Mouse (Mus musculus) embryo, embryonic 9.5 days (tissue): ENCODE measurements around the gene Epha4.

Source experiments
- DNase-seq: peaks from one replicate; pipeline ENCODE4 v3.0.0-alpha.2; 2017; ENCODE audit errors: extremely low spot score

The Epha4 gene

DNA sequence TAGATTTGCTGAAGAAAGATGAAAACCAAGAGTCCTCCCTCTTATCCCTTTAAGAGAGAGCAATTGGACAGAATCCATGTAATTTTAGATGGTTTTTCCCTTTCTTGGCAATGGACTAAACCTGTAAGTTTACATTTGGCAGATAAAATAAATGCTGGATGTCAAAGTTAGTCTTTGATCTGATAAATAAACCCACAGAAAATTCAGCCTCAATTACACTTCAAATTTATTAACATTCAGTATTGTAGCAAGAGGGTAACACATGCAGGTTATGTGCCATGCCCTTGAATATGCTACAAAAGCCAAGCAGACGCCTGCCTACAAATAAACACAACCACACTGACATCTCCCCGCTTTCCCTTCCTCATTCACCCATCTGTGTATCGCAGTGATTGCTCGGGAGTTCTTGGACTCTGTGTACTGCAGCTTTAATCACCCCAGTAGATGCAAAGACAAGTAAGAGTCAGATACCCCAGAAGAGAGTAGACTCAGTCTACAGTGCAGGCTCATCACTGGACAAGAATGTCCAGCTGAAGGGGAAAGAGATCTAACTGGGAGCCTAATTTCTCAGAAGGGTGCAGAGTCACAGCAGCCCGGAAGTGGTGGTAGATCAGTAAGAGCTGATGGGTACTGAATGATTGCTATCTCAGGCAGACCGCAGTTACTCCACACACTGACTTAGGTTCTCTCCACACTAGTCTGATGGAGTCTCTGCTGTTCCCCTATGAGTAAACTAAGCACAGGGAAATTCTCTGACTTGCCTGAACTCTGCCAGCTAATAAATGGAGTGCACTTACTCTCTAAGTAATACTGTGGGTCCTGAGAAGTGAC lies 29.9 kb downstream of the Epha4 start:
- no peak for DNase-seq

DNA sequence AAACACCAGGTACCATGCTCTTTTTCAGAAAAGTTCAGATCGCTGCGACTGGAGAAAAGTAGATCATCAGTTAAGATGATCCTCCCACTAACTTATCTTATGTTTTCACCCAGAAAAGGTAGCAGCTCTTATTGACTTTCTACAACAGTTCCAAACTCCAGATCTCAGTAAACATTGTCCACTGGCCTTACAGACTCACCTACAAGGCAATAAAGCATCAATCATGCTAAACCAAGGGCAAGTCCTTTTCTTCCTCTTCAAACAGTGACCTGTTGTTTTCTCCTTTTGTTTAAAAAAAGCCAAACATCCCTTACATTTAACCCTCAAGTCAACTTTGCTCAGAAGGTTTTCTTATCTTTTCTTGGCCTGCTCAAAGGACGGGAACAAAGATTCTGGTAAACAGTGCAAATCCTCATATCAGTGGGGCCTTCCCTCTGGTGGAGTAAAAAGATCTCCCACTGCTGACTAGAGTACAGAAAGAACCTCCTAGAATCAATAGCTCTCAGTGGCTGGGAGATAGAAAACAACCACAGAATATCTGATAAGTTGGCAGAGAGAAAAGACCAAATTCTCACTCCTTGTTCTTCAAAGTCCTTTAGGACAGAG lies 39.0 kb downstream of the Epha4 start:
- no peak for DNase-seq

DNA sequence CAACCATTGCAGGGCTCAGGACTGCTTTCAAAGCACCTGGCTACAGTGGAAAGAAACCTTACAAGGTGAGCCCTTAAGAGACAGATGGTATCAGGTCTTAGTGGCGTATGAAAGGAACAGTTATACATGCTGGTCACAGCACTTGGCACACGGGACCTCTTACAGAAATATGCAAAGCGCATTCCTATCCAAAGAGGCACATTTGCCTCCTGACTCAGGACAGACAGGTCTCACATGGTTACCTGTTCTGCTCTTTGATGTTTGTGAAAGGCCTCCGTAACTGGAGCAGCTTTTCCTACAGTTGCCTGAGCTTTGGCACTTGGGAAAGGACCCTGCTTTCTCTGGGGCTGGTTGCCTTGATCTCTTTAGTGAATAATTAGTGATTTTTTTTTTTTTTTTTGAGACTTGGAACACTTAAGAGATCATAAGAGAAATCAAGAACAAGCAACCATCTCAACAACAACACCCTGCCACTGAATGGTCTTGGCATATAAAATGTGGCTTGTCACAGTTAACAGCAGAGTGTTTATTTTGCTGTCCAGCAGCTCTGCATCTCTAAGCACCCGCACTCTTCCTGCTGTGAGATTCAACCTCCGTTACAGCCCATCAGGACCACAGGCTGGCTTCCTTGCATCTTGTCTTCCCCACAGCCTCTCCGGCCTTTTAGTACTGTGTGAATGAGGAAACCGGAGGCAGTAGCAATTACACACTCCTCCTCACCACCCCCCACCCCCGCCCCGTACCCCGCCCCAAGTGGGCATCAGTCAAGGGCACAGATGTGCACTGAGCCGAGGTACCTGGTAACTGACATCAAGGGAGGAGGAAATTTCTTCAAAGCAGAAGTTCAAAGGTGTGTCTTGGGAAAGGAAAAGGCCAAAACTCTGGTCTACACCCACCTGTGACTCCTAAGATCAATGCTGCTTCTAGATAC lies 41.2 kb downstream of the Epha4 start:
- DNase-seq = no peak

DNA sequence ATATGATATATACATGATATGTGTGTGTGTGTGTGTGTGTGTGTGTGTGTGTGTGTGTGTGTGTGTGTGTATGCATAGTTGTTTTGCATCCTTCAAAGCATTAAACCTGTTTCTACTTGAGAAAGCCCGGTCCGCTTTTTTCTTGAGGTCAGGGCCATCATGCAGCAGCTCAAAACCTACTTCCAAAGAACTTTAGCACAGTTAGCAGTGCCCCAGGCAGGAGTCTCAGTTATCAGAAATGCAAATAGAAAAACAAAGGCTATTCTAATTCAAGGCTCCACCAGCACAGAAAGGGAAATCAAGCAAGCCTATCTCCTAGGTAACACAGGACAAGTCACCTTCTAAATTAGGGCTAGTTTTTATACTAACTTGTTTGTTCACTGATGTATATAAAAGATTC lies 42.3 kb downstream of the Epha4 start:
- no peak for DNase-seq

DNA sequence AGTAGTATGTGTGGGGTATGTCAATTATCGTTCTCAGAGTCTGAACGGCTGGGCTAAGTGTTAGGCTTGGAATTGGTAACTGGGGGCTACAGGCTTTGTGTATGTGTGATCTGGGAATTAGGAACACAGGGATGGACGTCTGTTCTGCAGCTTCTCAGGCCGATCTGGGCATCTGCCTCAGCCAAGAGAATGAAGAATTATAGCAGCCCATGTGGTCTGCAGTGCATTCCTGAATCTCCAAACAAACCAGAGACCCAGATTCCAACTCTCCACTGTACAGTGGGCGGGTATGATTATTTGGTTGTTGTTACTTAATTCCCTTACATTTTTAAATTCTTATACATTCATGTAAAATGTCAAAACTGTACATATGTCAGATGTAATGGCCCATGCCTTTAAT lies 43.4 kb downstream of the Epha4 start:
- no peak for DNase-seq

DNA sequence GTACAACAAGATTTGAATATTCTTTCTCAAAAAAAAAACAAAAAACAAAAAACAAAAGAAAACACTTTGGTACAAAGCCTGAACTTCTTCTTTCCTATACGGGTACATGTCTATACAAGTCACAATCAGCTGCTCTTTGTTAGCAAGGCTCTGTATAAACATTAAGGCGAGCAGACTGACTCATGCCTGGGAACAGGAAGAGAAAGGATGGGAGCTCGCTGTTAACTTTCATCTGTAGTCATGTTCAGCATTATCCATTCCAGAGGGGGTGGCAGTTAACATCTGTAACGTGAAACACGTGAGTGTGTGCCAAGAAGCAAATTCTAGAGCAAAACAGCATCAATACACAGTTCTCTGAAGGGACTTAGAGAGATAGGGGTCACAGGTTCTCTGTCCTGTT lies 43.9 kb downstream of the Epha4 start:
- DNase-seq = no peak

DNA sequence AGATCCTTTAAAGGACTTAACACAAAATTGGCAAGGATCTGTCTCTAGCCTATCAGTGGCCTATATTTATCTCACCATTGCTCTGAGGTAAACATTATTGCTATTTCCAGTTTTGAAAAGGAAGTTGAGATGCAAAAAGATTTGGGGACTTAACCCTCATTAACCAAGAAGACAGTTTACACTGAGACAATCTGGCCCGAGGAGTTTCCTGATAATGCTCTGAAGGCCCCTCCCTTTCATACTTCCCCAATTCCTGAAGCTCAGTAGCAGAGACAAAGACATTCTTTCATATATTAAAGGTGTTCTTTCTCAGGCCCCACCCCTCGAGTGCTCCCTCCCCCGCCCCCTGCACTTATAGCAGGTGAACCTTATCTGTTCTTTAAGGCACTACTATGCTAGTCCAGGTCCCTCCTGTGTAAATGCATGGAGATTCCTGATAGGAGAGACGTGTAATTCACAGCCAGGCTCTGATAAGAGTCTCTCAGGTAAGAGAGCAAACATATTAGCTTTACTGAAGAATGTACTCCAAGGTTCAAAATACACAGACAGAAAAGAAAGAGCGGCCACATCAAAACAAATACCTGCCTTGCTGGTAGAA lies 46.1 kb downstream of the Epha4 start:
- DNase-seq = no peak

DNA sequence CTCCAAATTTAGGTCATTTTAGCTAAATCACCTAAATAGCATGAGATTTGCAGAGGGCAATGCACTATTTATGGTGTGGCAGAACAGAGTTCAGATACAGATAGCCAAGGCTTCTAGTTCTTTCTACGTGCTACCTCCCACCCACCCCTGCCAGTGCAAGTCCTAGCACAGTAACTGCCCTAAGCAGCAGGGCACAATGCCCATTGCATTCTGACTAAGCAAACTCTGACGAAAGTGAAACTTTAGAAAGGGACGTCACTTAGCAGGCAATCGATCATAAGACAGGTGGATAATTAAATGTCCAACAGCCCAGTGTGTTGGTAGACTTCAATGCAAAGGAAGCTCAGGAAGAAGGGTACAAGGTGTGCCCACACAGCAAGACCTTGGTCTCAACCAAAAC lies 49.4 kb downstream of the Epha4 start:
- no peak for DNase-seq

DNA sequence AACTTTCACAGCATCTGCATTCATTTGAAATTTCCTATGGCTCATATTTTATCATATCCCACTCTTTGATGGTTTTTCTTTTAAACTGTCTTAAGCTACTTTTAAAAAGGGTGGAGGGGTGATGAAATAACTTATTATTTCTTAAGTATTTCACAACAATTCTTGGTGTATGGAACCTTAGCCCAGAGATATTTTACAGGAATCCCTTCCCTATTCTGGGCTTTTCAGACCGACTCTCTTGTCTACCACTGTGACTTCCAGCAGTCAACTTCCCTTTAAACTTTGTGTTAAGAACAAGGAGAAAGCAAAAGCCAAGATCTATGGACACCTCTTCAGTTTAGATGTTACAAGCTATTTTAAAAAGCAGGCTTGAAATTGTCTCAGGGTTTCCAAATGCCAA lies 50.8 kb downstream of the Epha4 start:
- DNase-seq = no peak

DNA sequence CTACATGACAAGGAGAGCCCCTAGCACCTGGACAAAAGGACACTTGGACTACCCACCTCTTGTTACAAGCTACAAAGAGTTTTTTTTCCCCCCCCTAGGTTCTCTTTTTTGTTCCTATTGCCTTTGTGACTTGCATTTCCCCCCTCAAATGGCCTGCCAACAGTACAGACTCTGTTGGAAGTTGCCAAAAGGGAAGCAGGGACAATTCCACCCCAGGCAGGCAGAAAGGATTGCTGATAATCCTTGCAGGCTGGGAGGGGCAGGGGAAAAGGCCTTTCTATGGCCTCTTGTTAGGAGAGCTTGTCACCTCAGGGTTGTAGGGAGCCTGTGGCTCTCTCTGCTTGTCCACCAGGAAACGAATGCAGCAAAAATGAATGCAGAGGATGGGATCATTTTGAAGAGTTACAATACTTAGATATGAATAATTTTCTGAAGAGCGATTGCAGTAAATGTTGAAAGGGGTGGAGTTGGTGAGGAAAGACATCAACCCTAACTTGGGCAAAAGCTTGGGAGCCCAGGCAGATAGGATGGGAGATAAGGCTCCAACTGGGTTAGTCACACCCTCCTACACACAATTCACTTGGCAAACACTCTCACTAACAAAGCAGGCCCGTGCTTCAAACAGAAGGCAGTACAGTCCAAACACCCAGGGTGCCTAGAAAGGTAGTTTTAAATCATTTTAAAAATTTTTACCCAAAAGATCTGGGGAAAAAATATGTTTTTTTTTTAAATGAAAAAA lies 52.8 kb downstream of the Epha4 start:
- no peak for DNase-seq

DNA sequence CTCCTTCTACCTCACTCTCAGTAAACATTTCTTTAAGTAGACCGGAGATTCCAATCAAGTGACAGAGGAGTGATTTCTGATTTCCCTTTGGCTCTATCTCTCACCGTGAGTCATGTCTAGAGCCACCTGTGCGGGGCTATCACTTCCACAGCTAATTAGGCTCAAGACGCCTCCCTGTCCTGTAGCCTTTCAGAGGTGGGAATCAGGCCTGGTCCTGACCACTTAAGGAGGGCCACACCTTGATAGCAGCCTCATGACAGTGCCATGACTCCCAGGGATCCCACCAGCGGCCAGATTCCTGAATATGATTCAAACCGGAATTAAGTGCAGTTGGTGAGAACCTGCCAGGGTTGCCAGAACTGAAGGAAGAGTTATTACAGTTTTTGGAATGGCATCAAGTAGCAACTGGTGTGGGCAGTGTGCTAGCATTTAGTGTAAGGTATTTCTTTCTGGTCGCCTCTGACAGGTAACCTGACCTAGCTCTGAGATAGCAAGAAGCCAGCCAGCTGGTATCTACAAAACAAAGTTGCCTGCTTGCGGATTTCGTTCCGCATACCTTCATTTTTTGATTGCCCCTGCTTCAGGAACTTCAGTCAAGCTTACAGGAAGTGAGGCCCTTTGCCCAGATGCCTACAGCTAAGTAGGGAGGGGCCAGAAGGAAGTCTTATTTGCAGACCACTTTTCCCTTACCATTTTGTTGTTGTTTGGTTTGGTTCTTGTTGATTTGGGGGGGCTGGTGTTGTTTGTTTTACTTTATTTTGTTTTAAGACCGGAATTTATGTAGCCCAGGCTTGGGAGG lies 53.9 kb downstream of the Epha4 start:
- DNase-seq = no peak

DNA sequence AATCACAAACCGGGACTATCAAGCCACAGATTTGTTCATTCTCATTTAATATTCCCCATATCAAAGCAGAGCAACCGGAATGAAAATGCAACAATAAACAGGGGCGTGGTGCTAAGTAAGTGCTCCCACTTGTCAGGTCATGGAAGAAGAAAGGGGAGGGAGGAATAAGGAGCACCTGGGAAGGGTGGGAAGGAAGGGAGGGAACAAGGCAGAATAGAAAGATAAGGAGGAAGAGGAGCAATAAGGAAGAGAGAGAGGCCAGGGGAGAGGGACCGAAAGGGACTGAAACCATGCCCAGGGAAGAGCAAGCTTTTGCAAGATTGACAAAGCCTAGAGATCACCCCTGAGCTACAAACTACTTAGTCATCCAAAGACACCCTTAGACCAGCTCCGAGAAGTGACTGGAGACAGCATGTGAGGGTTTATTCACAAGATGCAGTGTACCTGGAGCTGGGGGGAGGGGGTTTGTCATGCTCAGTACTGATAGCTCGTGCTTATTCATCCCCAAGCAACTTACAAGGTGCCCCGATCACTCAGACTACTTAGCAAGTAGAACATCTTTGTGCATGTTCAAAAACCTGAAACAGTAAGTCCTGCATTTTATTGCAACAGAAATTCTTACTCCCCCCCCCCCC lies 56.0 kb downstream of the Epha4 start:
- DNase-seq = no peak

DNA sequence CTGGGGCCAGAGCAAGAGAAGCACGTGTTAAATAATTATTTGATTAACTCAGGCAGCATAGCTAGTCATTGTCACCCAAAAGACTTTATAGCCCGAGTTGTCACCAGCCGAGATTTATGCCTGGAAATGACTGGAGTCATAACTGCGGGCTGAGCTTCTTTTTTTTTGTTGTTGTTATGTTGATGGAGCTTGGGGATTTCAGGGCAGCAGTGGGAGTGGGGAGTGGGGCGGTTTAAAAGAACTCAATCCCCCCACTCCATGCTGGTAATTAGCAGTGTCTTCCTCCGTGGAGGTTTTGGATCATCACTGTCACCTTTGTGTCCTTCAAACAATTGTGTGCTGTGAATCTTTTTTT lies 57.5 kb downstream of the Epha4 start:
- DNase-seq = no peak

DNA sequence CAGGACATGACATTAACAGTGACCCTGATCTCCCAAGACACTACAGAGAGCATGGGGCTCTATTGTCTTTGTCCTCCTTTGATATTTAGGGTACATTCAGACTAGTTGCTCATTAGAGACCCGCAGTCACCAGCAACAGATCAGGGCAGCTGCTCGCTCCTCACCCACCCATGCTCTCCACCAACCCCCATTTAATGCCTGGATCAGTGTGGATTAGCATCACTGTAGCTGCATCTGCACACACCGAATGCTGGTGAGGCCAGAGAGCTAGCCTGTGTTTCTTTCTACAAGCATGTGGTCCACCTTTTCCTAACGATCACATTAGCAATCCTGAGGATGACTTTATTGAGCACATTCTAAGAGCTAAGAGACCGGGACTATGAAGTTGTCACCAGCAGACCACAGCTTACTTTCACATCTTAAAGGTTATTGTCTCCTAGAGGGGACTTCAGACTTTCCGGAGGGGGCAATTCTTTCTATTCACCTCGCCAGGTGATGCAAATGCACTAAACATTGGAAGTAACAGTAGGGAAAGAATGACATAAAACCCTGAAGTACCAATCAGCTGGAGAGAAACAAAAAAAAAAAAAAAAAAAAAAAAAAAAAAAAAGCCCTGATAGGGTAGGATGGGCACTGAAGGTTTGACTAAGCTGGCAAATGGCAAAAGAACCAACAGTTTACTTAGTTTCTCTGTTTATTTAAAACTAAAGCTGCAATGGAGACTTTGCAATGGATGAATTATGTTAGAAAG lies 58.0 kb downstream of the Epha4 start:
- no peak for DNase-seq

DNA sequence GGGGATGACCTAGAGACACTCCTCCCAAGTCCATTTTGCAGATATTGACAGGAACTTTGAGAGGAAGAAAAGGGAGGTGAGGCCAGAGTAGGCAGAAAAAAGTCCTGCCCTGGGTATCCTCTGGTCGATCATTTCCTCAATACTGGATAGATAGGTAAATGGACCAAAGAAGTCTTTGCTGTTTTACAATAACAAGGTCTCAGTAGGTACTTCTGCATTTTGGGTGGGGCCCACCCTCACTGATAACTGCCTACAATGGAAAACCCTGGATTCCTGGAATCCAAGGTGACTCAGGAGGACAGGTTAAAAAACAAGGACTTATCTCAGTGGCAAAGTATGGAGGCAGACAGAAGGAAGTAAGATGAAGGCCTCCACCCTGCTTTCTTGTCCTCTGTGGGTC lies 61.1 kb downstream of the Epha4 start:
- DNase-seq = no peak

DNA sequence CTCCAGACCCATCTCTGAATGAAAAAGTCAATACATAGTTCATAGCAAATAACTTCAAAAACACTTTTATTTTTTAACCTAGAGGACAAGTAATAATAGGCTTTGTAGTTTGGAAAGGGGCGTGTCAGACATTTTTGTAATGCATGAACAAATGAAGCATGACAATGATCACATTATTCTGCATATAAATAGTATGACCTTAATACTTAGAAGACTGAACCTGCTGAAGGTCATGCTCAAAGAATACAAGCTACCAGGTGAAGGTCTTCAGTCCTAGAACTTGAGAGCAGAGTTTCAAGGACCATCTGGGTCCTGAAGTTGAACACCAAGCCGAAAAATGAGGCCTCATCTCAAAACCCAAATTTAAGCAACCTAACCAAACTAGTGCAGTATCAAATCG lies 62.2 kb downstream of the Epha4 start:
- no peak for DNase-seq

DNA sequence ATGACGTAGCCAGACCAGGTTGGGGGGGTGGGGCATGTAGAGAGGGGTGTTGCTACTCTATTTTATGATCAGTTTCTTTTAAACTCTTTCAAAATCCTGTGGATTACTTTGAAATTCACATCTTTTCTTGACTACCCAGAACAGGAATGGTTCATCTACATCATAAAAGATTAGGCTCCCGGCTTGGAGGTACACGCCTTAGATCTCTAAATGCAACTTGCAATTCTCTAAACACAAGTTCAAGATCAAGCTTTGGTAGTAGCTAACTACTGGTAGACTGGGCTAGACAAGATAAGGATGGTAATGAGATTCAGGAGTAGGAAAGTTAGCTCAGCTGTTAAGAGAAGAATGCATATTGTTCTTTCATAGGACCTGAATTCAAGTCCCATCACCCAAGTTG lies 63.3 kb downstream of the Epha4 start:
- no peak for DNase-seq

DNA sequence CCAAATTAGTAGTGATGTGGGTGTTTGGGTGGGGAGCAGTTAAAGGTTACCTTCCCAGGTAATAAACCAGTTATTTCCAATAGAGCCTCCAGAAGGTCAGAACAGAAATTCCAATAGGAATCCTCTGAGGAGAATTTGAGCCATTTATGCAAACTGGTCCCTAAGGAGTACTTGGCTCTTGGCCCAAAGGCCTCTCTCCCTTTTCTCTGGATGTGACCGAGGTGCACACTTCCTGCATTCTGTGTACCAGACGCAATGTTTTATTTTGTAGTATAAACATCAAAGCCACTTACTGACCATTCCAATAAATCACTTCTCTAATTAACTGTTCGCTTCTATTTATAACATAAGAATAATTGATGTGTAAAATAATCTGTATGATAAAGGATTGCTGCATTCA lies 64.7 kb downstream of the Epha4 start:
- DNase-seq = no peak

DNA sequence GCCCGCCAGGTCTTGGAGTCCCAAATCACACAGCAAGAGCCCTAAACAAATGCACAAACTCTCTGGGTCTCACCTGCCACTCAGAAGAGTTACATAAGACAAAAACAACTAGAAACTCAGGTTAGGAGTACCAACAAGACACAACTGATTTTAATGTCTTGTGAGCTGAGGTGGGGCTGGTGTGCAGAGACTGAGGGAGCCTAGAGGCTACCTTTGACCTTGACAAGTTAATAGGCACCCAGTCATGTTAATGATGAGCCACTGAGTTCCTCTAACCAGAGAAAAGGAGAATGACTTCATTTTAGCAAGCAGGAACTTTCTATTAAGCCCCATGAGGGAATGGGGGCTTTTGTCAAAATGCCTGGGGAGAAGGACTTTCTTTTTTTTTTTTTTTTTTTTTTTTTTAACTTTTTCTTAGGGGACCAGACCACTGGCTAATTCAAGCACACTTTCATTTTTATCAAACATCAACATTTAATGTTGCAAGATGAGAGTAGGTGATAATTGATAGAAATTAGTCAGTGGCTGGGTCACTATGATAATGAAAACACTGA lies 67.8 kb downstream of the Epha4 start:
- no peak for DNase-seq
